Mouse (Mus musculus) cerebellum, adult 2 months (tissue): ENCODE measurements around the gene Isca2.

ENCODE experiments used
- CTCF ChIP-seq: fragments of 200-500 bp; IDR thresholded peaks from 2 replicates; pipeline ENCODE4 v1.5.1; 2011; ENCODE audit warnings: low read depth, mild to moderate bottlenecking, control low read depth, low read length, moderate library complexity, borderline replicate concordance; ENCODE audit not compliant: insufficient read depth
- POLR2A ChIP-seq: fragments of 200-500 bp; IDR thresholded peaks from 2 replicates; pipeline ENCODE4 v1.6.1; 2011; ENCODE audit warnings: low read length, control low read depth, borderline replicate concordance; ENCODE audit not compliant: insufficient read depth

DNA sequence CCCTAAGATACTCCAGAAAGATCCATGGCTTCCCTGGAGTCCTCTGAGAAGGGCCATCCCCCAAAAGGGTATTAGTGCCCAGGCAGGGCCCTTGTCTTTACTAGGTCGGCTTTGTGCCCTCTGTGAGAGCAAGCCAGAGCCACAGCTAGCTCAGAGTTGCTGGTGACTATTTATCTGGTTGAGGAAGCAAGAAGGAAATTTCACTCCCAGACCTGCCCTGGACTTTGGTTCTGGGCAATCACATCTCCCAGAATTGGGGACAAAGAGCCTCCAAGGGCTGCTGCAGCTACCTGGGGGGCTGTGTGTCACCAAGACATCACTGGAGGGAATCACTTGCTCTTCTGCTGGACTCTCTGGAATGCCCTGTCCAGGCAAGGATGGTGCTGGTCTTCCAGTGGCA is 33.0 kb downstream of the Isca2 start:
- no peak for TF ChIP-seq POLR2A
- TF ChIP-seq CTCF: no peak
